Mouse (Mus musculus): ENCODE results near the gene Ttf2.

DNA sequence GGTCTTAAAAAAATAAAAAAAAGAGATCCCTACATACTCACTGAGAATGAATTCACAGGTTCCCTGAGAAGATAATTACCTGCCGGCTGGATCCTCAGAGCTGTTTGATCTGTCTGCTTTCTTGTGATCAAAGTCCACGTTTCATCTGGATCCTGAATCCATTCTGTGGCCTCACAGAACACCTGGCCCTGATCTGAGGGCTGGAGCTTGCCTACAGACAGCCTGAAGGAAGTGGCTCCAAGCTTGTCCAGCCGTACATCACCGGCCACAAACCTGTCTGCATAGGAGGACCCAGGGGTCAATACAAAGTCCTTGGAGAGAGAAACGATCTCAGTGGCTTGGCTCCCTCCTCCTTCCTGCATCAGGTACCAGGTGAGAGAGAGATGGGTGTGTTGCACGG lies 49.0 kb upstream of the Ttf2 start:
- TF ChIP-seq CTCF (IDR thresholded peaks at IDR 0.05) (no peak), EP300 (IDR thresholded peaks at IDR 0.05) (no peak)
